Mouse (Mus musculus) hindbrain, embryonic 11.5 days (tissue): ENCODE measurements around the gene S1pr2. TPM values are rescaled to one million over a fixed set of nuclear protein-coding genes. Genes with fewer than 3 reads are reported as not detected.

Experiments
- ATAC-seq: fragments of 200-750 bp; cut with Nextera tagmentation; 2 replicates; pipeline ENCODE4 v1.8.0; 2017; ENCODE audit warnings: mild to moderate bottlenecking, moderate TSS enrichment, moderate library complexity; ENCODE audit not compliant: low FRiP score
- DNase-seq: peaks from one replicate; pipeline ENCODE4 v3.0.0-alpha.2; 2015; ENCODE audit warnings: low spot score
- H3K27ac ChIP-seq: fragments of 300-500 bp; sonication (generic); 2 replicates; pipeline ENCODE4 v1.5.1; 2014; ENCODE audit warnings: mild to moderate bottlenecking, low read depth, low read length
- H3K27me3 ChIP-seq: fragments of 300-500 bp; sonication (generic); 2 replicates; pipeline ENCODE4 v1.6.1; 2014; ENCODE audit warnings: mild to moderate bottlenecking, low read length, moderate library complexity, mixed read lengths; ENCODE audit not compliant: control insufficient read depth, insufficient read depth
- H3K36me3 ChIP-seq: fragments of 300-500 bp; sonication (generic); 2 replicates; pipeline ENCODE4 v1.6.1; 2014; ENCODE audit warnings: mild to moderate bottlenecking, low read length, moderate library complexity, mixed read lengths; ENCODE audit not compliant: control insufficient read depth, insufficient read depth
- H3K4me1 ChIP-seq: fragments of 300-500 bp; sonication (generic); replicated peaks from 2 replicates; pipeline ENCODE4 v1.6.1; 2014; ENCODE audit warnings: low read length, mixed read lengths; ENCODE audit not compliant: control insufficient read depth, insufficient read depth
- H3K4me2 ChIP-seq: fragments of 300-500 bp; sonication (generic); replicated peaks from 2 replicates; pipeline ENCODE4 v1.6.1; 2014; ENCODE audit warnings: mild to moderate bottlenecking, low read depth, low read length
- H3K4me3 ChIP-seq: fragments of 300-500 bp; sonication (generic); 2 replicates; pipeline ENCODE4 v1.5.1; 2014; ENCODE audit warnings: low read depth, low read length
- H3K9ac ChIP-seq: fragments of 300-500 bp; sonication (generic); 2 replicates; pipeline ENCODE4 v1.6.1; 2014; ENCODE audit warnings: low read depth, low read length
- H3K9me3 ChIP-seq: fragments of 300-500 bp; sonication (generic); 2 replicates; pipeline ENCODE4 v1.6.1; 2016; ENCODE audit warnings: low read length; ENCODE audit not compliant: control insufficient read depth
- WGBS: fragments of 180-500 bp; shearing (Covaris S2); extraction: QIAGEN DNeasy Blood & Tissue Kit; methylation state at CpG from one replicate; pipeline ENCODE4 v1.1.7; 2014; 5-methylcytosine and 5-hydroxymethylcytosine counted together
- polyA plus RNA-seq: library from polyadenylated mRNA; unstranded; fragments of >200 nt; fragmentation: Nextera tagmentation; extraction: Ambion mirVana; gene quantifications from 2 replicates; pipeline ENCODE4 v1.2.1, GENCODE M21; 2014

Gene S1pr2
- polyA plus RNA-seq, 1 experiment from 2014 or later: 23.4 TPM

DNA sequence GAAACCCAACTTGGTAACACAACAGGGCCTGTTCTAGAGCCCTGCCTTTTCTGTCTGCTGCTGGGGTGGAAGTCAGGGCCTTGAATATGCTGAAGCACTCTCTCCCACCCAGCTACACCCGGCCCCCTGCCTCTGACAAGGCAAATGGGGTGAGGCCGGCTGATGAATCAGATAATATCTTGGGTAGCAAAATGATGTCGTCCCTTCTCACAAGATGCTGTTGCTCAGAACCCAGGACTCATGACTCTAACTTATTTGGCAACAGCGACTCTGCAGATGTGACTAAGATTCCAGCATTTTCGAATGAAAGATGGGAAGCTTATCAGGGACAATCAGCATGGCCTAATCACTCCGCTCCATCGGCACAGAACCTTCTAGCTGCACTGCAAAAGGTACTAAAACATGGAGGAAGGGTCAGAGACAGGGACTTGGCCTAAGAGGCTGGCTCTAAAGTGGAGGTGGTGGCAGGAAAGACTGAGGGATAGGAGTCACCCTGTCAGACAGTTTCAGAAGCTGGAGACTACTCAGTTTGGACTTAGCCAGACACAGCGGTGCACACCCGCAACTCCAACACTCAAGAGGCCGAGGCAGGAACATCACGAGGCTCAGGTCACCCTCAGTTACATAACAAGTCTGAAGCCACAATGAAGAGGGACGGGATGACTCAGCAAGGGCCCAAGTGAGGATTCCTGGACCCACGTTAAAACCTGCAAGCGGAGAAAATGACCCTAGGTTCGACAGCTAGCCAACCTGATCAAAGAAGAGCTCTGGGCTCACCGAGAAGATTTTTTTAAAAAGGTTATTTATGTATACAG, 30.3 kb downstream of the S1pr2 start:
- H3K9me3 ChIP-seq: no peaks in the 10 kb centered on the region
- 88% methylated on average over 16 of the region's 16 CpGs for WGBS
- no peak overlapping the region for H3K9ac ChIP-seq
- no peak overlapping the region for H3K27ac ChIP-seq
- DNase-seq (no peak), ATAC-seq (no peak)
- no peaks in the 10 kb centered on the region for H3K4me1 ChIP-seq
- no peak overlapping the region for H3K4me2 ChIP-seq
- no peaks in the 10 kb centered on the region for H3K36me3 ChIP-seq
- H3K4me3 ChIP-seq: no peak overlapping the region
- no peaks in the 10 kb centered on the region for H3K27me3 ChIP-seq

DNA sequence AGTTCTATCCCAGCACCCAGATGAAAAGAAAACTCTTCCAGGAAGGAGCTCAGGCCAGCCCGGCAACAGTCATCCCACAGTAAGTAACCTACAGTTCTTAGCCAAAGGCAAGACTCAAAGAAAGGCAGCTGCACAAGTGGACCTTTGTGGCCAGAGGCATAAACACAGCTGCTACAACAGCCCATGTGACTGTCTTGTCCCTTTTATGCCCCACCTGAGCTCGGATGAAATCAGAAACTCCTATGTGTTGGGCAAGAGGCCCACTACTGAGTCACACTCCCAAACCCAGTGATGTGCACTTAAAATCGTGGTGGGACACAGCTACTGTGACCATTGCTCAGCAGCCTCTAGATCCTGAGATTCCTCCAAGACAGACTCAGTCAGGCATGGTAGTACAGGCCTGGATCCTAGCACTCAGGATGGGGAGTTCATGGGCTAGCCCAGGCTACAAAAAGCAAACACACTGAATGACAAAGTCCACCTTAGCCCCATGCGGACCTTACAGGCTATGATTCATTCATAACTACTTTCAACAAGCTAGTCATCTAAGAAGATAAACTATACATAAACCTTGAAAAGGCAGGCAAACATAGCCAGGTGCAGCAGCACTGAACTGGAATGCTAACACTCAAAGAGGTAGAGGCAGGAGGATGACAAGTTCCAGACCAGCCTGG, 31.7 kb downstream of the S1pr2 start:
- Histone ChIP-seq H3K36me3 (peaks cover 9% of the 10 kb centered on the region; the same call in 1 of the 2 replicates), H3K9me3 (no peaks in the 10 kb centered on the region), H3K9ac (no peak overlapping the region), H3K4me2 (no peak overlapping the region), H3K4me1 (no peaks in the 10 kb centered on the region), H3K27ac (no peak overlapping the region), H3K27me3 (no peaks in the 10 kb centered on the region), H3K4me3 (no peak overlapping the region)
- ATAC-seq (no peak), DNase-seq (no peak)
- WGBS: 72% methylated on average over 4 of the region's 4 CpGs

DNA sequence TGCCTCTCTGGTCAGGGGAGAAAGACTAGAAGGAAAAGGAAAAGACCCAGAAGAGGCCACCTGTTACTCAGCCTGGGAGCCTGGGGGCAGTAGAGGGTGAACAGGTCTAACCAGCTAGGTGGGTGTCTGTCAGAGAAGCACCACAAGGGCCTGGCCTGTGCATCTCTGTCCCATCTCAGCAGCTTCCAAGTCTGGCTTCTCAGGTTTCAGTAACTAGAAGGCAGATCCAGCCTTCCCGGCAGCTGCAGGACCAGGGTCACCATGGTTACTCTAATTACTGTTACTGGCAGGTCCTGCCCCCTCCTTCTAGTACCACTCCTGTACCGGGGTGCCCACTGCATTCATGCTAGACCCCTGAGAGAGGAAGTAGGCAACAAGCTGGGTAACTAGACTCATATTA, 32.7 kb downstream of the S1pr2 start:
- peak; percentile 15 for DNase-seq
- Histone ChIP-seq H3K36me3 (peaks cover 11% of the 10 kb centered on the region; the same call in 1 of the 2 replicates), H3K27ac (no peak overlapping the region), H3K27me3 (no peaks in the 10 kb centered on the region), H3K9ac (no peak overlapping the region), H3K4me3 (no peak overlapping the region), H3K4me1 (no peaks in the 10 kb centered on the region), H3K4me2 (no peak overlapping the region), H3K9me3 (no peaks in the 10 kb centered on the region)
- no peak for ATAC-seq
- 26% methylated on average over 2 of the region's 2 CpGs for WGBS

DNA sequence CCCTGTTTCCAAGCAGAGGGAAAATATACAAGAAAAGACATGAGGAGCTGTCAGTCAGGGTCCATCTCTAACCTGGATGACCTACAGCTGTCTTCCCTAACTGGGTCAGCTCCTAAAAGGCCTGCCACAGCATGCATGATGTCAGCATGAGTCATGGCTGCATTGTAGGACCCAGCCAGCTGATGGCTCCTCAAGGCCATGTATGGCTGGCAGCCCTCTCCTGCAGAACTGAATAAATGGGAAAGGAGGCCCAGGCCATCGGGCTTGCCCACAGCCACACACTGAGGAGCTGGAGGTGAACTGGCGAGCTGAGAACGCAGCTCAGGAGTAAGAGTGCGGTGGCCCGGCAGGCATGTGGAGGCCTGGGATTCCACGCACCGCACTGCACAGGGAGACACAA, 33.2 kb downstream of the S1pr2 start:
- Histone ChIP-seq H3K27ac (no peak overlapping the region), H3K36me3 (peaks cover 11% of the 10 kb centered on the region), H3K27me3 (no peaks in the 10 kb centered on the region), H3K9ac (no peak overlapping the region), H3K9me3 (no peaks in the 10 kb centered on the region), H3K4me1 (no peaks in the 10 kb centered on the region), H3K4me3 (no peak overlapping the region), H3K4me2 (no peak overlapping the region)
- ATAC-seq (no peak), DNase-seq (no peak)
- 89% methylated on average over 7 of the region's 7 CpGs for WGBS

DNA sequence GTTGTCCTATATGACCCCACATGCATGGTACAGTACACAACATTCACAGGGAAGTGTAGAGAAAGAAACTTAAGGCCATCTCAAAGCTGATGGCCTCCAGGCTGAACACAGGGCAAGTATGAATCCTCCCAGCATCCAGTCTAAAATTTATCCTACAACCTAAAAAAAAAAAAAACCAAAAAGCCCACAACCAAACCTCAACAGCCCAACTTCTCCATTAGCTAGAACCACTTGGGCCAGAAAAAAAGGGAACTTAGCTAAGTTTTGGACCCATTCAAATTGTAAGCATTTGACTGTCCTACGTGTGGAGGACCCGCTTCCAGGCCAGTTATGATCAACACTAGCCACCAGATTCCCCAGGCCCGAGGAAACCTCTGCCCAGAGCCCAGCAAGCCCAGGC, 53.3 kb downstream of the S1pr2 start:
- no peak overlapping the region for H3K4me2 ChIP-seq
- 94% methylated on average over 3 of the region's 3 CpGs for WGBS
- H3K27ac ChIP-seq: no peak overlapping the region
- no peak overlapping the region for H3K9ac ChIP-seq
- no peak for DNase-seq
- H3K36me3 ChIP-seq: peaks cover 40% of the 10 kb centered on the region
- H3K4me3 ChIP-seq: no peak overlapping the region
- H3K27me3 ChIP-seq: no peaks in the 10 kb centered on the region
- H3K4me1 ChIP-seq: no peaks in the 10 kb centered on the region
- no peak for ATAC-seq
- no peaks in the 10 kb centered on the region for H3K9me3 ChIP-seq

DNA sequence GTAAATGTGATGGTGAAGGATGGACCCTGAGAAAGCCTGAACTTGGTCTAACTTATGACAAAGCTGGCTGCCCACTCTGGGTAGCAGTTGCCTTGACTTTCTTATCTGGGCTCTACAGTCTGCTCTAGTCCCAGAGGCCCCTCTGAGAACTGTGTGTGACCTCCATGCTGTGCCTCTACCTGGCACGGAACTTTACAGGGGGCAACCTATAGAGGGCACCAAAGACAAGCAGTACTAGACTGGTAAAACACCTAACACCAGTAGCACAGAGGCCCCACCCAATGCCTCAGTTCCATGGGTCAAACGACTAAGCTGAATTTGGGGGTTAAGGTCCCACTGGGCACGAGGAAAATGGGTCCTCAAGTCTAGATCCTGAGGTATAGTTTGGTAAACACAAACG, 60.4 kb downstream of the S1pr2 start:
- Histone ChIP-seq H3K36me3 (peaks cover 49% of the 10 kb centered on the region), H3K27me3 (no peaks in the 10 kb centered on the region), H3K4me3 (no peak overlapping the region), H3K27ac (no peak overlapping the region), H3K4me1 (no peaks in the 10 kb centered on the region), H3K4me2 (no peak overlapping the region), H3K9ac (no peak overlapping the region), H3K9me3 (no peaks in the 10 kb centered on the region)
- no peak for ATAC-seq
- no peak for DNase-seq
- WGBS: 86% methylated on average over 4 of the region's 4 CpGs

Other genes starting within 250 kb of the S1pr2 start
- 64.4 and 65.1 TPM in 2 replicates for gene Olfm2, start 230.4 kb downstream of the S1pr2 start, polyA plus RNA-seq
- 0.32 and 0.66 TPM in 2 replicates for gene Col5a3, start 161.7 kb downstream of the S1pr2 start, polyA plus RNA-seq
- gene Rdh8, start 158.3 kb downstream of the S1pr2 start, polyA plus RNA-seq: not detected in 2 replicates
- 0.59 and 0.97 TPM in 2 replicates for gene A230050P20Rik, start 108.1 kb downstream of the S1pr2 start, polyA plus RNA-seq
- gene Angptl6, start 97.1 kb downstream of the S1pr2 start, polyA plus RNA-seq: 4.3 and 4.9 TPM in 2 replicates
- 55.9 and 57.8 TPM in 2 replicates for gene Ppan, start 88.6 kb downstream of the S1pr2 start, polyA plus RNA-seq
- gene Eif3g, start 78.2 kb downstream of the S1pr2 start, polyA plus RNA-seq: 342 and 364 TPM in 2 replicates
- 65.6 and 82.9 TPM in 2 replicates for gene Dnmt1, start 16.9 kb downstream of the S1pr2 start, polyA plus RNA-seq
- 120 and 132 TPM in 2 replicates for gene Mrpl4, start 26.0 kb upstream of the S1pr2 start, polyA plus RNA-seq
- 4.3 and 4.5 TPM in 2 replicates for gene Icam1, start 39.2 kb upstream of the S1pr2 start, polyA plus RNA-seq
- 5.4 and 5.7 TPM in 2 replicates for gene Icam4, start 52.6 kb upstream of the S1pr2 start, polyA plus RNA-seq
- 0.24 TPM in 1 of 2 replicates, not detected in the other for gene Icam5, start 55.3 kb upstream of the S1pr2 start, polyA plus RNA-seq
- 0.45 and 2.7 TPM in 2 replicates for gene Zglp1, start 90.3 kb upstream of the S1pr2 start, polyA plus RNA-seq
- 0.40 and 1.0 TPM in 2 replicates for gene Gm49373, start 96.3 kb upstream of the S1pr2 start, polyA plus RNA-seq
- gene Fdx1l, start 96.8 kb upstream of the S1pr2 start, polyA plus RNA-seq: 46.1 and 53.2 TPM in 2 replicates
- gene Gm38431, start 115.2 kb upstream of the S1pr2 start, polyA plus RNA-seq: 2.0 and 2.3 TPM in 2 replicates
- gene Raver1, start 115.2 kb upstream of the S1pr2 start, polyA plus RNA-seq: 60.2 and 60.7 TPM in 2 replicates
- 6.9 and 8.0 TPM in 2 replicates for gene Tyk2, start 154.5 kb upstream of the S1pr2 start, polyA plus RNA-seq
- gene Cdc37, start 173.2 kb upstream of the S1pr2 start, polyA plus RNA-seq: 306 and 307 TPM in 2 replicates
- gene Pde4a, start 188.9 kb upstream of the S1pr2 start, polyA plus RNA-seq: 5.2 and 5.7 TPM in 2 replicates